Comparison of ENCODE assay signal across 9 mouse cellular contexts in the genomic region with DNA sequence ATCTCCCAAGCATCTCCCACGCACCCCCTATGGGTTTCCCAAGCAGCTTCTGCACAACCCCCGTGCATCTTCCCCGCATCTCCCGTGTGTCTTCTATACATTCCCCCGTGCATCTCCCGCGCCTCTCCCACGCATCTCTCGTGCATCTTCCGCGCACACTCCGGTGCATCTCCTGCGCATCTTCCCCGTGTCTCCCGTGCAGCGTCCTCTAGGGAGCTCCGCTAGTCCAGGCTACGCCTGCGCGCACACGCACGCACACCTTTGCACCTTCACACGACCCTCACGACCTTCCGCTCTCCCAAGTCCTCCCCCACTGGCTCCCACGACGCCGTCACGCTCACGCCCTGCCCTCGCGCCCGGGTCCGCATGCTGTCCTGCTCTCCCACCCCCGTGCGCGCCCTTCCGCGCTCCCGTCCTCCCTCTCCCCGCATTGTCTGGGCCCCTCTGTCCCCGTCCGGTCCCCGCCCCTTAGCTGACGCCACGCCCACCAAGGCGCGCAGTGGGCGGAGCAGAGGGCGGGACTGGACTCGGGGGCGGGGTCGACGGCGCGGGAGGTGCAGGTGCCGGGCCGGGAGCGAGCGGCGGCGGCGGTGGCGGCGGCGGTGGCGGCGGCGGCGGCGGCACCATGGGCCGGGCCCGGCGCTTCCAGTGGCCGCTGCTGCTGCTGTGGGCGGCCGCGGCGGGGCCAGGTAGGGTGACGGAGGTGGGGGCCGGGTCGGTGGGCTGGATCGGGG. TPM values are rescaled to one million over a fixed set of nuclear protein-coding genes. Genes with fewer than 3 reads are reported as not detected.
DNase-seq lines count a peak whose midpoint lies in the region; ATAC-seq lines count a peak whose summit lies in the region.
"Had no signal": no experiment of that assay in that cellular context is flagged by ENCODE, and none has a peak within 500 bp of the region (broad histone marks: within the 10 kb centered on the region; RNA-seq: fewer than 3 reads in every experiment).

A gene (plus strand): TSS at position 550 of the 734 bp plus-strand sequence.

- H3K4me1 ChIP-seq in hindbrain, embryonic 12.5 days: peaks cover 60% of the 10 kb centered on the region

- ATAC-seq in hindbrain, embryonic 12.5 days (ENCODE audit: low FRiP score): peak; percentile 85

- peak within 1 kb of the TSS; percentile 78 for H3K4me3 ChIP-seq in hindbrain, embryonic 12.5 days

- peak within 1 kb of the TSS; percentile 97 for H3K9ac ChIP-seq in hindbrain, embryonic 12.5 days

- no peaks in the 10 kb centered on the region for H3K9me3 ChIP-seq in hindbrain, embryonic 12.5 days (replicated peaks)

- no peaks in the 10 kb centered on the region for H3K27me3 ChIP-seq in hindbrain, embryonic 12.5 days

- H3K4me2 ChIP-seq in hindbrain, embryonic 12.5 days (replicated peaks): peak within 1 kb of the TSS; percentile 81

- DNase-seq in Muller cell, postnatal 12 days (ENCODE audit: inconsistent ontology term): peak; percentile 94
- DNase-seq in cerebellum, postnatal 10 days: peak; percentile 98
- DNase-seq in frontal cortex, postnatal 14 days (ENCODE audit: low spot score in 2 of 2): peak; percentile 76 to 87
- DNase-seq in layer of hippocampus, postnatal 36 days: peak; percentile 88 to 89
- peak; percentile 80 for DNase-seq in lung, postnatal 14 days
- DNase-seq in retina, postnatal 1 day: peak; percentile 93
- DNase-seq in thymus, postnatal 4 days: peak; percentile 96

- H3K27ac ChIP-seq in hindbrain, embryonic 12.5 days: peak within 1 kb of the TSS; percentile 83
- H3K27ac ChIP-seq: macrophage had no signal

- WGBS in hindbrain, embryonic 12.5 days: 1% methylated on average over 70 of the region's 83 CpGs

- no peaks in the 10 kb centered on the region for H3K36me3 ChIP-seq in hindbrain, embryonic 12.5 days

RNA-seq across cellular contexts. Expression of the gene that starts here (rescaled TPM):
- 41.3 and 42.3 TPM in 2 replicates for polyA plus RNA-seq in hindbrain, embryonic 12.5 days (2016; fragmentation: Nextera tagmentation; extraction: Ambion mirVana)
- total RNA-seq in layer of hippocampus, postnatal 36 days (2021): 100 to 1,000 TPM; 137 to 142 TPM
- polyA plus RNA-seq: macrophage had no signal

Comparison
In these comparisons a context has a peak if more than half of its experiments do, and no peak if none do; other contexts are left out.
1. Peak in every context shown above with its lines: DNase-seq, ATAC-seq, H3K4me3 ChIP-seq and H3K27ac ChIP-seq.